Mouse (Mus musculus) bone marrow, adult 2 months (tissue): Measurements from ENCODE around the gene 1700061G19Rik. TPM values are rescaled to one million over a fixed set of nuclear protein-coding genes. Genes with fewer than 3 reads are reported as not detected.

Source experiments
- H3K27ac ChIP-seq: fragments of 200-500 bp; 2 replicates; pipeline ENCODE4 v1.5.1; 2012; ENCODE audit warnings: low read depth, mild to moderate bottlenecking, control low read depth, inconsistent platforms, low read length; ENCODE audit not compliant: control insufficient read depth, poor library complexity, insufficient read depth
- H3K4me1 ChIP-seq: fragments of 200-500 bp; 2 replicates; pipeline ENCODE4 v1.6.1; 2011; ENCODE audit warnings: low read length; ENCODE audit not compliant: control insufficient read depth, insufficient read depth
- H3K4me3 ChIP-seq: fragments of 200-500 bp; replicated peaks from 2 replicates; pipeline ENCODE3; 2011; ENCODE audit warnings: mild to moderate bottlenecking, low read depth, low read length, control low read depth; ENCODE audit not compliant: control insufficient read depth
- CTCF ChIP-seq: fragments of 200-500 bp; IDR thresholded peaks from 2 replicates; pipeline ENCODE4 v1.5.1; 2011; ENCODE audit warnings: low read length, control low read depth; ENCODE audit not compliant: control insufficient read depth, insufficient read depth
- POLR2A ChIP-seq: fragments of 200-500 bp; IDR thresholded peaks from 2 replicates; pipeline ENCODE4 v1.6.1; 2011; ENCODE audit warnings: low read depth, mild to moderate bottlenecking, control low read depth, low read length, borderline replicate concordance; ENCODE audit not compliant: control insufficient read depth
- WGBS: fragments of 180-500 bp; shearing (Covaris S2); methylation state at CpG from one replicate; pipeline ENCODE4 v1.1.7; 2018; 5-methylcytosine and 5-hydroxymethylcytosine counted together
- polyA plus RNA-seq: library from polyadenylated mRNA; stranded (reverse); fragments of >200 nt; gene quantifications from 2 replicates; pipeline ENCODE4 v1.2.4, GENCODE M21; 2011; ENCODE audit warnings: low replicate concordance; ENCODE audit not compliant: missing spikeins, insufficient read depth, insufficient read length

The 1700061G19Rik gene
- polyA plus RNA-seq, 1 experiment = 0.92 TPM

DNA sequence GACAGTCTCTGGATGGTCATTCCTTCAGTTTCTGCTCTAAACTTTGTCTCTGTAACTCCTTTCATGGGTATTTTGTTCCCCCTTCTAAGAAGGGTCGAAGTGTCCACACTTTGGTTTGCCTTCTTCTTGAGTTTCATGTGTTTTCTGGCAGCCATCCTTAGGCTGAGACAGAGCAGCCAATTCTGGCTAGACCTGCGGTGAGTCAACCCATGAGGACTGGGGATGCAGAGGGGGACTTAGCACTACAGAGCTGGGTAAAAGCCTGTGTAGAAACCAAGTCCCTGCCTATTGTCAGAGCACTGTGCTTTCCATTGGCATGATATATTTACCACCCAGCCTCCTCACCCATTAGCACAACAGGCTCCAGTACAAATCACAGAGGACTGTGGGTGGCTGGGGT lies 41.9 kb downstream of the 1700061G19Rik start:
- TF ChIP-seq CTCF = no peak
- no peak for TF ChIP-seq POLR2A
- Histone ChIP-seq H3K27ac (no peak overlapping the region), H3K4me1 (no peaks in the 10 kb centered on the region; the same call in 1 of the 2 replicates), H3K4me3 (no peak overlapping the region)
- 75% methylated on average over 2 of the region's 2 CpGs for WGBS

DNA sequence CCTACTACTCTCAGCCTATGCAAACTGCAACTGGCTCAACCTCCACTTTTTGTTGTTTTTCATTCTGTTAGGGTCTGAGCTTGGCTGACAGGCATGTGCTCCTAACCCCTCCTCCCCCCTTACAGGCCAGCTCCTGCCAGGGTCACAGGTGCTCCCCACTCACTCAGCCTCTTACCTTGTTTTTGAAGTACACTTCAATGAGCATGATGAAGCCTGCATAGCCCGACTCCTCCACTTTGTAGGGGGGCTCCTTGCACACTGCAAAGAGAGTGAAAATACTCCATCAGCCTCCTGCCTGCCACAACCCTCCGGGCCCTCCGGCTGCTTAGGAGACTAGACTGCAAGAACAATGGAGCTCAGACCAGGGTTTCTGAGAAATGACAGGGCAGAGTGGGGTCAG lies 44.4 kb downstream of the 1700061G19Rik start:
- Histone ChIP-seq H3K4me3 (no peak overlapping the region), H3K27ac (no peak overlapping the region), H3K4me1 (no peaks in the 10 kb centered on the region)
- WGBS = 86% methylated on average over 3 of the region's 3 CpGs
- no peak for TF ChIP-seq CTCF
- no peak for TF ChIP-seq POLR2A

DNA sequence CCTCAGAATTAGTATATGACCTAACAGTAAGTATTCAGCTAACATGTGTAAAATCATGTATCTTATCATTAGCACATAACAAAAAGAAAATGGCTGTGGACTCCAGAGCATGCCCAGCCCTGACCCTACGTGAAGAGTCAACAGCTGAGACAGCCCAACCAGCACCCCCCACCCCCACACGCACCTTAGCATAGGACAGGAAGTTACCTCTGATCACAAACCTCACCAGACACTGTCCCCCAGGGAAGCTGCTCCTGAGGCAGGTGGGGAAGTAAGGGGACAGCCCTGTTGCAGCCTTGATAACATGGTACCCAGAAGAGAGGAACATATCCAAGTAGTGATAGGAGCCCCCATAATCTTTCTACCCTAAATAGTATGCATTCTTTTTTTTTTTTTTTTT lies 50.7 kb downstream of the 1700061G19Rik start:
- 67% methylated on average over 2 of the region's 2 CpGs for WGBS
- Histone ChIP-seq H3K4me3 (no peak overlapping the region), H3K4me1 (peaks cover 7% of the 10 kb centered on the region), H3K27ac (no peak overlapping the region)
- TF ChIP-seq CTCF (no peak), POLR2A (no peak)

DNA sequence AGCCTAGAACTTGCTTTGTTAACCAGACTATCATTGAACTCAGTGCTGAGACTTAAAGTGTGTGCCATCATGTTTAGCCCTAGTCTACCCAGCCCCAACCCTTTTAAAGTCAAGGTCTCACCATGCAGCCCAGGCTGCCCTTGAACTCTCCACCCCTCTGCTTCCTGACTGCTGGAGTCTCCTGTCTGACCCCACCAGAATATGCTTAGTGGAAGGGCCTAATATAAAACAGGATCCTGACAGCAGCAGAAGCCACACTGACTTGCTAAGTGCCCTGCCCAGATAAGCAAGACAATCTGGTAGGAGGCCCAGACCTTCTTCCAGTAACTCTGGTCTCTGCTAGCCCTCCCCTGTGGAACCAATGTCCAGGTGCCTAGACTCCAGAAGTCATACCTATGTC lies 53.8 kb downstream of the 1700061G19Rik start:
- peaks cover 7% of the 10 kb centered on the region for H3K4me1 ChIP-seq
- H3K4me3 ChIP-seq = no peak overlapping the region
- TF ChIP-seq CTCF (no peak), POLR2A (no peak)
- H3K27ac ChIP-seq = no peak overlapping the region

DNA sequence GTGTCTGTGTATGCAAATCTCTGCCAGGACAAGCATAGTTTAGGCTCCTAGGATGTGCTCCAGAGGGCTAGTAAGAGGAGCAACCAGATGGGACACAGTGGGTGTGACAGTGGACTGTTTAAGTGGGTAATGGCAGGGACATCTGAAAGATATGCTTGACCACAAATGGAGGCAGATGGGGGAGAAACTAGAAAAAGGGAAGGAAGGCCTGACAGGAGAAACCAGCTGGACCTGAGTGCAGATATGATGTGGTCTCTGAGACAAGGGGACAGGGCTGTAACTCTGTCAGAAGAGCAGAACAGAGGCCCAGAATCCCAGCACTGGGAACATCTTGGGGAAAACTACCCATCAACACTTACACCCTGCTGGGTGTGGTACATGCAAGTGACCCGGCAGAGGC lies 54.3 kb downstream of the 1700061G19Rik start:
- H3K4me1 ChIP-seq = peaks cover 7% of the 10 kb centered on the region
- TF ChIP-seq POLR2A (no peak), CTCF (no peak)
- WGBS = 59% methylated on average over 1 of the region's 1 CpGs
- no peak overlapping the region; the same call in 1 of the 2 replicates for H3K27ac ChIP-seq
- no peak overlapping the region for H3K4me3 ChIP-seq

DNA sequence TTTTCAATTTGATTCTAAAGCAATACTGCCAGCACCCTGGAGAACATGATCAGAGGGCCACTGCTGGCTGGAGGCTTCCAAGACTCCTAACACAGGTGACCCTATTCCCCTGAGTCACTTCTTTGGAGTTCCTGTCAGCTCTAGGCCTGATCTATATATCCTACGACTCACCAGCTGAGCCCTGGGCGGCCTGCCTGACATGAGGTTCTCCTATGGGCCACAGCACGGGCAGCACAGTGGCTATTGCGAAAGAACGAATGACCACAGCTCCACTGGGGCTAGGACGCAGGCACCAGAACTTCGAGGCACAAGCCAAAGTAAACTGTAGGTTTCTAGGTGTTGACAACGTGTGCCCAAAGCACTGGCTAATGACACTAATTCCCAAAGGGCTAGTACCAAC lies 54.7 kb downstream of the 1700061G19Rik start:
- Histone ChIP-seq H3K4me1 (peaks cover 7% of the 10 kb centered on the region), H3K27ac (no peak overlapping the region; the same call in 1 of the 2 replicates), H3K4me3 (no peak overlapping the region)
- no peak for TF ChIP-seq CTCF
- no peak for TF ChIP-seq POLR2A
- 28% methylated on average over 8 of the region's 8 CpGs for WGBS

DNA sequence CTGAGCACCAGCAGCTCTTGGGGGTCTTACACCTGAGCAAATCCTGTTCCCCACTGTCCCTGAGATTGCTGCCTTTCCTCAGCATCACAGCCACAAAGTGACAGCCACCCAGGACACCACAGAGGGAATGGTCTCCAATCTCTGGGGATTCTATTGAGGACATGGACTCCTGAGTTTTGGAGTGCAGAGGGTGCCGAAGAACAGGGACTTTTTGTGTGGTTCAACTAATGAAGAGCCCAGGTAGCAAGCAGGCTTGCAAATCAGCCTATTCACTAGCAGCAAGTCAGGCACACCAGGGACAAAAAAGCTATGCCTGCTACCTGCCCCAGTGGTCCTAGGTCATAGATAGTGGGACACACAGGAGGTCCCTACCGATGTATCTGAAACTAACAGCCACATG lies 58.1 kb downstream of the 1700061G19Rik start:
- TF ChIP-seq POLR2A = no peak
- TF ChIP-seq CTCF = no peak
- WGBS = 81% methylated on average over 2 of the region's 2 CpGs
- Histone ChIP-seq H3K4me3 (no peak overlapping the region), H3K4me1 (peaks cover 7% of the 10 kb centered on the region), H3K27ac (no peak overlapping the region)

DNA sequence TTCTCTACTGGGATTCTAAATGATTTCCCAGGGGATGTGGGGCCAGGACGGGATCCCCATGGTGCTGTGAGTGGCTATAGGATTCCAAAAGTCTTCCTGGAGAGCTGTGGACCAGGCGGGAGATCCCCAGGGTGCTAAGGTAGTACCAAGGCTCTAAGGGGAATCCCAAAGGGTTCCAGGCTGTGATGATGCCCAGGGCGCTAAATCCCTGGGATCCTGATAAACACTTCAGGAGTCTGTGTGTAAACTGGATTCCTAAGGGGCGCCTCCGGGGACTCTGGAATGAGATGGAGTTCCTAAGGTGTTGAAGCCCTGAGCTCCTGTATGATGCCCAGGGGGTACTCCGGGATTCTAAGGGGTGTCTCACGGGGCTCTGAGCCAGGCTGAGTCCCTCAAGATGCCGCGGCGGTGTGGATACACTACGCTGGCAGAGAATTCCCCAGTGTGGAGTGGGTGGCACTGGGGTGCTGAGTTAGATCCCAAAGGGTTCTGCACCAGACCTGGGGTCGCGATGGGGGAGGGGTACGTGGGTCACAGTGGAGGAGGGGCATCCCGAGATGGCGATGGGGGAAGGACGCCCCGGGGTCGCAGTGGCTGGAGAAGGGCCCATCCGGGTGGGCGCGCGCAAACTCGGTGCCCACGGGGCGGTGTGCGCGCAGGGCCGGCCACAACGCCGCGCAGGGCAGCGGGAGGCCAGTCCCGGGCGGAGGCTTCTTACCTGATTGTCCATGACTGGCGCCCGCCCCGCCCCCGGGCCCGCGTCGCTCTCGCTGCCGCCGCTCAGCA lies 59.5 kb downstream of the 1700061G19Rik start:
- whole genome bisulfite sequencing = 5% methylated on average over 44 of the region's 45 CpGs
- Histone ChIP-seq H3K27ac (peak overlapping the region; percentile 54; the same call in 1 of the 2 replicates), H3K4me1 (peaks cover 6% of the 10 kb centered on the region), H3K4me3 (peak overlapping the region; percentile 85)
- TF ChIP-seq POLR2A (no peak), CTCF (no peak)
